Mouse (Mus musculus) heart, embryonic 12.5 days (tissue): ENCODE measurements around the gene Wdr90. TPM values are rescaled to one million over a fixed set of nuclear protein-coding genes. Genes with fewer than 3 reads are reported as not detected.

Experiments
- ATAC-seq: fragments of 200-750 bp; cut with Nextera tagmentation; 2 replicates; pipeline ENCODE4 v1.8.0; 2017; ENCODE audit warnings: moderate TSS enrichment, moderate library complexity; ENCODE audit not compliant: insufficient number of reproducible peaks, low FRiP score
- H3K27ac ChIP-seq: fragments of 300-500 bp; sonication (generic); 2 replicates; pipeline ENCODE4 v1.5.1; 2016; ENCODE audit warnings: mild to moderate bottlenecking, moderate library complexity; ENCODE audit not compliant: poor library complexity, severe bottlenecking
- H3K27me3 ChIP-seq: fragments of 300-500 bp; sonication (generic); replicated peaks from 2 replicates; pipeline ENCODE4 v1.6.1; 2016; ENCODE audit warnings: mild to moderate bottlenecking, moderate library complexity
- H3K36me3 ChIP-seq: fragments of 300-500 bp; sonication (generic); 2 replicates; pipeline ENCODE4 v1.6.1; 2016; ENCODE audit warnings: mild to moderate bottlenecking, moderate library complexity
- H3K4me1 ChIP-seq: fragments of 300-500 bp; sonication (generic); replicated peaks from 2 replicates; pipeline ENCODE4 v1.6.1; 2016; ENCODE audit warnings: mild to moderate bottlenecking
- H3K4me2 ChIP-seq: fragments of 300-500 bp; sonication (generic); 2 replicates; pipeline ENCODE4 v1.6.1; 2016; ENCODE audit warnings: mild to moderate bottlenecking, moderate library complexity
- H3K4me3 ChIP-seq: fragments of 300-500 bp; sonication (generic); 2 replicates; pipeline ENCODE4 v1.5.1; 2016; ENCODE audit warnings: mild to moderate bottlenecking
- H3K9ac ChIP-seq: fragments of 300-500 bp; sonication (generic); 2 replicates; pipeline ENCODE4 v1.6.1; 2016; ENCODE audit warnings: mild to moderate bottlenecking, moderate library complexity
- H3K9me3 ChIP-seq: fragments of 300-500 bp; sonication (generic); replicated peaks from 2 replicates; pipeline ENCODE4 v1.6.1; 2016; ENCODE audit warnings: mild to moderate bottlenecking, moderate library complexity
- WGBS: fragments of 180-500 bp; shearing (Covaris S2); methylation state at CpG from one replicate; pipeline ENCODE4 v1.1.7; 2016; 5-methylcytosine and 5-hydroxymethylcytosine counted together
- polyA plus RNA-seq: library from polyadenylated mRNA; unstranded; fragments of >200 nt; fragmentation: Nextera tagmentation; extraction: Ambion mirVana; gene quantifications from 2 replicates; pipeline ENCODE4 v1.2.1, GENCODE M21; 2016

The Wdr90 gene
- polyA plus RNA-seq, 1 experiment from 2014 or later, result 18.4 TPM

- Histone ChIP-seq H3K27ac (peak within 1 kb of the TSS; percentile 94), H3K36me3 (peaks cover 27% of the 10 kb centered on the region), H3K4me1 (peaks cover 31% of the 10 kb centered on the region), H3K9ac (peak within 1 kb of the TSS; percentile 93), H3K4me2 (peak within 1 kb of the TSS; percentile 89), H3K27me3 (no peaks in the 10 kb centered on the region), H3K9me3 (no peaks in the 10 kb centered on the region), H3K4me3 (peak within 1 kb of the TSS; percentile 78)
- peak; percentile 81 for ATAC-seq
- under 1% methylated on average over 24 of the region's 24 CpGs for WGBS
These were observed 7.4 kb upstream of the Wdr90 start, which contains the start of gene Mcrip2 for GRCm38 (mm10) chr17:25868601-25869191. Gene Mcrip2 (minus strand): TSS chr17:25868764.

GRCm38 (mm10) chr17:25867836-25868600 is 6.7 kb upstream of the Wdr90 start:
- WGBS, result under 1% methylated on average over 42 of the region's 42 CpGs
- Histone ChIP-seq H3K4me2 (peak overlapping the region; percentile 89), H3K36me3 (peaks cover 29% of the 10 kb centered on the region), H3K4me3 (peak overlapping the region; percentile 78), H3K9me3 (no peaks in the 10 kb centered on the region), H3K4me1 (peaks cover 31% of the 10 kb centered on the region), H3K27me3 (no peaks in the 10 kb centered on the region), H3K9ac (peak overlapping the region; percentile 93), H3K27ac (peak overlapping the region; percentile 94)
- peak; percentile 68 for ATAC-seq

- WGBS, result 14% methylated on average over 7 of the region's 7 CpGs
These were observed 6.2 kb upstream of the Wdr90 start for GRCm38 (mm10) chr17:25867509-25867835.

DNA sequence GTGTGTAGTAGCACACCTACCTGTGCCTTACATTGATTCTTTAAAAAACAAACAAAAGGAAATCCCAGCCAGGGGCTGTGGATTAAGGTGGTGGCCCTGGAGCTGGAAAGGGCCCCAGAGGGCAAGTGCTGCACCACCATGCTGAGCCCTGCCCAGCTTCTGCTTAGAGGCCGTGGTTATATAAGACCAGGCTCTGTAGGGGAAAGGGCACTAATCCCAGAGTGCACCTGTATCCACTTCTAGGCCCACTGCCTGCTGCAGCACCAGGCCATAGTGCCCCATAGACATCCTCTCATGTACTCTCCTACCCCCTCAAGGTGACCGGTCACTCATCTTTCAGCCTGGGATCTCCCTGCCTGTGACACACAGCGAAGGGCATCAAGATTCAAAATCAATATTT is 4.9 kb upstream of the Wdr90 start:
- no peak overlapping the region for H3K4me3 ChIP-seq
- no peak overlapping the region for H3K27ac ChIP-seq
- WGBS, result 92% methylated on average over 3 of the region's 3 CpGs
- no peaks in the 10 kb centered on the region for H3K27me3 ChIP-seq
- ATAC-seq, result no peak
- H3K9me3 ChIP-seq, result no peaks in the 10 kb centered on the region
- H3K9ac ChIP-seq, result 0 out of 2 replicates have a peak overlapping the region, but pooled peaks have one; percentile 35
- H3K4me1 ChIP-seq, result peaks cover 41% of the 10 kb centered on the region
- peak overlapping the region; percentile 89 for H3K4me2 ChIP-seq
- peaks cover 29% of the 10 kb centered on the region for H3K36me3 ChIP-seq

More at GRCm38 (mm10) chr17:25867509-25867835, 6.2 kb upstream of the Wdr90 start:
- Histone ChIP-seq H3K36me3 (peaks cover 29% of the 10 kb centered on the region), H3K27me3 (no peaks in the 10 kb centered on the region), H3K4me2 (peak overlapping the region; percentile 89), H3K4me1 (peaks cover 31% of the 10 kb centered on the region), H3K27ac (peak overlapping the region; percentile 94), H3K4me3 (peak overlapping the region; percentile 78), H3K9me3 (no peaks in the 10 kb centered on the region), H3K9ac (peak overlapping the region; percentile 93)
- ATAC-seq, result peak; percentile 24; the same call in 1 of the 2 replicates

DNA sequence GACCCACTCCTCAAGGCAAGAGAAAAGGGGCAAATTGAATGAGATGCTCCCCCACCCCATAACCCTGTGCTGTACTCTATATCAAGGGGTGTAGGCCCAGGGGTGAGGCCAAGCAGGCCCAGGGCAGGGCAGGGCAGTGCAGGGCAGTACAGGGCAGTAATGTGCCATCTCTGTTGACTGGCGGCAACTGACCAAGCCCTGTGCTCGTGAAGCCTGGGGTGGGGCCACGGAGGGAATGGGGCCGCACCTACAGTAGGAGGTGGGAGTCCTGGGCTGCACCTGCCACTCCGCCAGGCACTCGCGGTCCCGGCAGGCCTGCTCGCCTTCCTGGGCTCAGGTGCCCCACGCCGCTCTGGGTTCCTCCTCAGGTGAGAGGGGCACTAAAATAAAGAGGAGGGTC is 4.0 kb upstream of the Wdr90 start:
- Histone ChIP-seq H3K9me3 (no peaks in the 10 kb centered on the region), H3K4me2 (no peak overlapping the region), H3K4me3 (no peak overlapping the region), H3K36me3 (peaks cover 29% of the 10 kb centered on the region), H3K9ac (peak overlapping the region; percentile 35; the same call in 1 of the 2 replicates), H3K4me1 (peaks cover 49% of the 10 kb centered on the region), H3K27me3 (no peaks in the 10 kb centered on the region), H3K27ac (no peak overlapping the region)
- ATAC-seq, result no peak
- WGBS, result 85% methylated on average over 11 of the region's 11 CpGs

GRCm38 (mm10) chr17:25864311-25864710 is 3.0 kb upstream of the Wdr90 start:
- ATAC-seq, result no peak
- peaks cover 29% of the 10 kb centered on the region for H3K36me3 ChIP-seq
- no peak overlapping the region for H3K4me3 ChIP-seq
- H3K27me3 ChIP-seq, result no peaks in the 10 kb centered on the region
- no peak overlapping the region for H3K9ac ChIP-seq
- no peaks in the 10 kb centered on the region for H3K9me3 ChIP-seq
- H3K27ac ChIP-seq, result no peak overlapping the region
- H3K4me1 ChIP-seq, result peaks cover 51% of the 10 kb centered on the region
- 92% methylated on average over 14 of the region's 14 CpGs for WGBS
- no peak overlapping the region for H3K4me2 ChIP-seq

DNA sequence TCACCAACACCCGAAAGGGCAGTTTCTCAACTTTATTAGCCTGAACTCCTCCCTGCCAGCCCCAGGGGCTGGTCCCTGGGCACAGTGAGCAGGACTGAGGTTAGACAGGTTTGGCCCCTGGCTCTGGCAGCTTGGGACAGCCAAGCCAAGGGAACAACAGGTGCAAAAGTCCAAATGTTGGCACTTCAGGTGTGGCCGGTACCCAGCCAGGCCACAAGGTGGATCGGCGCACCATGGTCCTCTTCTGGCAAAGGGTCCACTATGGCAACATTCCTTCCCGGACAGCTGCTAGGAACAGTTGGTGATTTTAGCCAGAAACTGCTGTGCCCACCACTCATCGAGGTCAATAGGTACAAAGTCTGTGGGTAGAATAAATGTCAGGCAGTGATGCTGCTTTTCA is 2.4 kb upstream of the Wdr90 start:
- no peak for ATAC-seq
- Histone ChIP-seq H3K9me3 (no peaks in the 10 kb centered on the region), H3K4me1 (peaks cover 46% of the 10 kb centered on the region), H3K27ac (no peak overlapping the region), H3K4me3 (no peak overlapping the region), H3K36me3 (peaks cover 29% of the 10 kb centered on the region), H3K4me2 (no peak overlapping the region), H3K9ac (no peak overlapping the region), H3K27me3 (no peaks in the 10 kb centered on the region)
- WGBS, result 86% methylated on average over 6 of the region's 6 CpGs

GRCm38 (mm10) chr17:25861704-25862612 is 657 bp upstream of the Wdr90 start:
- Histone ChIP-seq H3K9me3 (no peaks in the 10 kb centered on the region), H3K4me1 (peaks cover 36% of the 10 kb centered on the region), H3K9ac (peak overlapping the region; percentile 89), H3K4me2 (peak overlapping the region; percentile 94), H3K4me3 (peak overlapping the region; percentile 84), H3K27ac (peak overlapping the region; percentile 75), H3K36me3 (peaks cover 29% of the 10 kb centered on the region), H3K27me3 (no peaks in the 10 kb centered on the region)
- peak; percentile 16; the same call in 1 of the 2 replicates for ATAC-seq
- WGBS, result 14% methylated on average over 6 of the region's 6 CpGs

GRCm38 (mm10) chr17:25860229-25860628 is 1.1 kb downstream of the Wdr90 start:
- peak overlapping the region; percentile 89; the same call in 1 of the 2 replicates for H3K9ac ChIP-seq
- no peaks in the 10 kb centered on the region for H3K9me3 ChIP-seq
- WGBS, result 88% methylated on average over 6 of the region's 6 CpGs
- peak overlapping the region; percentile 94 for H3K4me2 ChIP-seq
- H3K4me3 ChIP-seq, result no peak overlapping the region; the same call in 1 of the 2 replicates
- H3K27ac ChIP-seq, result no peak overlapping the region
- H3K36me3 ChIP-seq, result peaks cover 26% of the 10 kb centered on the region
- H3K4me1 ChIP-seq, result peaks cover 22% of the 10 kb centered on the region
- ATAC-seq, result no peak
- H3K27me3 ChIP-seq, result no peaks in the 10 kb centered on the region

GRCm38 (mm10) chr17:25844396-25844901 is 16.9 kb downstream of the Wdr90 start, which contains the start of gene Rhot2:
Gene Rhot2 (minus strand): TSS chr17:25844851.
- Histone ChIP-seq H3K9ac (peak within 1 kb of the TSS; percentile 97), H3K9me3 (no peaks in the 10 kb centered on the region), H3K4me1 (peaks cover 15% of the 10 kb centered on the region), H3K36me3 (peaks cover 71% of the 10 kb centered on the region), H3K4me2 (peak within 1 kb of the TSS; percentile 87), H3K27me3 (no peaks in the 10 kb centered on the region), H3K27ac (peak within 1 kb of the TSS; percentile 85), H3K4me3 (peak within 1 kb of the TSS; percentile 88)
- ATAC-seq, result peak; percentile 94
- WGBS, result 0% methylated on average over 21 of the region's 21 CpGs
